9 mouse cellular contexts compared by ENCODE assay signal in genomic region chr7:139746803-139747202, GRCm38 (mm10).
DNase-seq lines count a peak whose midpoint lies in the region; ATAC-seq and TF ChIP-seq lines count a peak whose summit lies in the region.
"Had no signal": no experiment of that assay in that cellular context is flagged by ENCODE, and none has a peak within 500 bp of the region (broad histone marks: within the 10 kb centered on the region; RNA-seq: fewer than 3 reads in every experiment).

No protein-coding gene starts in this region.

- H3K36me3 ChIP-seq in thymus, adult 2 months (ENCODE audit: control insufficient read depth, insufficient read depth, low read length) = no peaks in the 10 kb centered on the region
- no peaks in the 10 kb centered on the region for H3K36me3 ChIP-seq in hindbrain, embryonic 13.5 days

- 32% methylated on average over 1 of the region's 1 CpGs for WGBS in thymus, adult 2 months
- 39% methylated on average over 1 of the region's 1 CpGs for WGBS in hindbrain, embryonic 13.5 days

- no peak for TF ChIP-seq POLR2A in thymus, adult 2 months (IDR thresholded peaks at IDR 0.05; ENCODE audit: control insufficient read depth, extremely low read depth, insufficient read depth, low read length, poor library complexity)

- no peak overlapping the region for H3K4me2 ChIP-seq in hindbrain, embryonic 13.5 days

- H3K27ac ChIP-seq in thymus, adult 2 months (ENCODE audit: control insufficient read depth, insufficient read depth, low read length) = no peak overlapping the region
- peak overlapping the region; percentile 76 for H3K27ac ChIP-seq in hindbrain, embryonic 13.5 days
- H3K27ac ChIP-seq: macrophage had no signal

- H3K27me3 ChIP-seq in thymus, adult 2 months (ENCODE audit: control insufficient read depth, insufficient read depth, low read length) = no peaks in the 10 kb centered on the region
- H3K27me3 ChIP-seq in hindbrain, embryonic 13.5 days = no peaks in the 10 kb centered on the region

- H3K9me3 ChIP-seq in hindbrain, embryonic 13.5 days = no peaks in the 10 kb centered on the region

- no peaks in the 10 kb centered on the region for H3K4me1 ChIP-seq in thymus, adult 2 months (replicated peaks; ENCODE audit: control insufficient read depth, insufficient read depth, low read length)
- peaks cover 11% of the 10 kb centered on the region for H3K4me1 ChIP-seq in hindbrain, embryonic 13.5 days (replicated peaks)

- peak; percentile 8 to 28 for DNase-seq in heart, postnatal 10 days
- DNase-seq in heart, adult 9 months (ENCODE audit: low spot score in 2 of 2) = no peak
- DNase-seq in thymus, adult 2 months = peak; percentile 15
- DNase-seq in thymus, adult 18-20 months = no peak
- peak; percentile 20 for DNase-seq in retina, adult 2 months (ENCODE audit: low read depth, low spot score)
- no peak for DNase-seq in ovary, postnatal 10 days (ENCODE audit: low spot score)
- no peak for DNase-seq in spleen, postnatal 14 days (ENCODE audit: low spot score in 2 of 2)

- H3K4me3 ChIP-seq in thymus, adult 2 months (ENCODE audit: control insufficient read depth, insufficient read depth, low read length) = no peak overlapping the region
- H3K4me3 ChIP-seq in hindbrain, embryonic 13.5 days = no peak overlapping the region

- ATAC-seq in hindbrain, embryonic 13.5 days (ENCODE audit: low FRiP score) = no peak

- no peak overlapping the region for H3K9ac ChIP-seq in hindbrain, embryonic 13.5 days

- intact Hi-C loops in heart, postnatal 10 days (cut with DNase I) = loop anchor here (2.0 kb wide), 1 partner anchor 44 kb away; no protein-coding TSS in a partner anchor

- no peak for TF ChIP-seq CTCF in thymus, adult 2 months (IDR thresholded peaks at IDR 0.05; ENCODE audit: borderline replicate concordance, control insufficient read depth, extremely low read depth, insufficient read depth, low read length, poor library complexity)

Comparison
In these comparisons a context has a peak if more than half of its experiments do, and no peak if none do; other contexts are left out.
1. DNase-seq: peak in heart, postnatal 10 days (2 of 2), thymus, adult 2 months (single experiment) and retina, adult 2 months (single experiment); none in heart, adult 9 months (0 of 2), thymus, adult 18-20 months (0 of 2), ovary, postnatal 10 days (single experiment) and spleen, postnatal 14 days (0 of 2).